Mouse (Mus musculus) neural tube, embryonic 13.5 days (tissue): ENCODE data around the gene Plxnd1. TPM values are rescaled to one million over a fixed set of nuclear protein-coding genes. Genes with fewer than 3 reads are reported as not detected.
A peak's percentile ranks its signal among the peaks of the same experiment; 100 is the strongest.

Source experiments
- ATAC-seq: fragments of 200-750 bp; cut with Nextera tagmentation; 2 replicates; pipeline ENCODE4 v1.8.0; 2017; ENCODE audit warnings: low read depth, mild to moderate bottlenecking, moderate TSS enrichment, moderate library complexity
- H3K27ac ChIP-seq: fragments of 300-500 bp; sonication (generic); replicated peaks from 2 replicates; pipeline ENCODE4 v1.5.1; 2015; ENCODE audit warnings: moderate library complexity, mild to moderate bottlenecking, inconsistent platforms
- H3K27me3 ChIP-seq: fragments of 300-500 bp; sonication (generic); 2 replicates; pipeline ENCODE4 v1.6.1; 2015; ENCODE audit warnings: mild to moderate bottlenecking, inconsistent platforms
- H3K36me3 ChIP-seq: fragments of 300-500 bp; sonication (generic); 2 replicates; pipeline ENCODE4 v1.6.1; 2015; ENCODE audit warnings: mild to moderate bottlenecking, inconsistent platforms
- H3K4me1 ChIP-seq: fragments of 300-500 bp; sonication (generic); replicated peaks from 2 replicates; pipeline ENCODE4 v1.6.1; 2015; ENCODE audit warnings: inconsistent platforms
- H3K4me2 ChIP-seq: fragments of 300-500 bp; sonication (generic); 2 replicates; pipeline ENCODE4 v1.6.1; 2015; ENCODE audit warnings: inconsistent platforms, mild to moderate bottlenecking, moderate library complexity
- H3K4me3 ChIP-seq: fragments of 300-500 bp; sonication (generic); 2 replicates; pipeline ENCODE4 v1.5.1; 2015; ENCODE audit warnings: mild to moderate bottlenecking, inconsistent platforms
- H3K9ac ChIP-seq: fragments of 300-500 bp; sonication (generic); 2 replicates; pipeline ENCODE4 v1.6.1; 2015; ENCODE audit warnings: moderate library complexity, mild to moderate bottlenecking, inconsistent platforms
- H3K9me3 ChIP-seq: fragments of 300-500 bp; sonication (generic); 2 replicates; pipeline ENCODE4 v1.6.1; 2016; ENCODE audit warnings: inconsistent platforms
- WGBS: fragments of 180-500 bp; shearing (Covaris S2); methylation state at CpG from one replicate; pipeline ENCODE4 v1.1.7; 2015; 5-methylcytosine and 5-hydroxymethylcytosine counted together
- polyA plus RNA-seq: library from polyadenylated mRNA; unstranded; fragments of >200 nt; fragmentation: Nextera tagmentation; extraction: Ambion mirVana; gene quantifications from 2 replicates; pipeline ENCODE4 v1.2.1, GENCODE M21; 2015

Plxnd1 gene
- polyA plus RNA-seq, 1 experiment from 2014 or later = 17.8 TPM

DNA sequence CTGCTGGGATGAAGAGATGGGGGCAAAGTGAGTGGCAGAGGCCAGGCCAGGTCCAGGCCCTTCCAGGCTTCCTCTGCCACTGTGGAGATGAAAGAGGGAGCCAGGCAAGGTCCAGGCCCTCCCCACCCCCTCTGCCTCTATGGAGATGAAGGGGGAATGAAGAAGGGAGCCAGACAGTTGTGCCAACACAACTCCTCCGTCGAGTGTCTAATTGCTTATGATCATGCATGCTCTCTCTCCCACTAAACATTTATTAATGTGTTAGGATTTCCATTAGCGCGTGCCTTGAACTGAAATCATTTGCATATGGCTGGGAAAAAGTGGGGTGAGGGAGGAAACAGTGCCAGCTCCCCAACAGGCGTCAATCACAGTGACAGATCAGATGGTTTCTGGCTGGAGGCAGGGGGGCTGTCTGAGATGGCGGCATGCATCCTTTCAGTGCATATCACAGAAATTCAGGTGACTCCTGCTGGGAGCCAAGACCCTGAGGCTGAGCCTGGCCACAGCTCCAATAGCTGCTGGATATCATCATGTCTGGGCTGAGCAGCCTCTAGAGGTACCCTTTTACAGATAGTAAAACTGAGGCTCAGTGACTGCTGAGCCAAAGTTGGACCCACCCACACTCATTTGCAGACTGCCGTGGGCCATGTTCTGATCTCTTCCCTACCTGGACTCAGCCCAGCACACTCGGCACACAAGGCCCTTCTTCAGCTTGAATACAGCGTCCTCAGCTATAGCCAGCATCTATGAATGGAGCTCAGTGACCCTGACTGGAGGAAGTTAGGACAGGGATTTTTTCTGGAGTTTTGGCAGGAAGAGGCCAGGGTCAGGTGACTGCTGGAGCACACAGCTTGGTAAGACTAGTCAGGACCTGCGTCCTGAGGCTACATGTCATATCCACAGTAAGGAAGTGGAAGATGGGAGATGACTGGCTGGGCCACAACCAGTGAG lies 67.2 kb downstream of the Plxnd1 start:
- H3K36me3 ChIP-seq = 0 out of 2 replicates have a peak, but pooled peaks cover 4% of the 10 kb centered on the region
- H3K27me3 ChIP-seq = no peaks in the 10 kb centered on the region
- 64% methylated on average over 10 of the region's 10 CpGs for WGBS
- H3K4me1 ChIP-seq = peaks cover 28% of the 10 kb centered on the region
- H3K9me3 ChIP-seq = no peaks in the 10 kb centered on the region
- no peak overlapping the region for H3K9ac ChIP-seq
- no peak overlapping the region for H3K4me2 ChIP-seq
- ATAC-seq = peak; percentile 17; the same call in 1 of the 2 replicates
- H3K27ac ChIP-seq = 0 out of 2 replicates have a peak overlapping the region, but pooled peaks have one; percentile 54
- no peak overlapping the region for H3K4me3 ChIP-seq

DNA sequence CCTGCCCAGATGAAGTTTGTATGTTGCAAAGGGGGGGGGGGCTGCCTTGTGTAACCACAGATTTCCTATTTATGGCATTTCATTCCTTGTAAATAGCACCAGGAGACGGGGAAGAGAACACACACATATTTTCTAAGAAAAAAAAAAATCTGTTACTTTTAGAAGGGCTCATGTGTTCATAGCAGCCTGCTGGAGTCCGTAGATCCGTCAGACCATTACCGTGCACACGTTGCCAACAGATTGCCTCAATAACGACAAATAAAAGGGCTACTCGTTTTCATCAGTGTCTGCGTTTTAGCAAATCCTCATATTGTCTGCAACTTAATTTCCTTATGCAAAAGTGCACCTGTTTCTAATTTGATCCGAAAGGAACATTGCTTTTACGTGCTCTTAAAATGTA lies 68.4 kb downstream of the Plxnd1 start:
- Histone ChIP-seq H3K4me2 (no peak overlapping the region), H3K27ac (peak overlapping the region; percentile 54; the same call in 1 of the 2 replicates), H3K4me1 (peaks cover 23% of the 10 kb centered on the region), H3K9ac (no peak overlapping the region), H3K27me3 (no peaks in the 10 kb centered on the region), H3K9me3 (no peaks in the 10 kb centered on the region), H3K36me3 (0 out of 2 replicates have a peak, but pooled peaks cover 4% of the 10 kb centered on the region), H3K4me3 (no peak overlapping the region)
- no peak for ATAC-seq
- WGBS = 57% methylated on average over 10 of the region's 10 CpGs

DNA sequence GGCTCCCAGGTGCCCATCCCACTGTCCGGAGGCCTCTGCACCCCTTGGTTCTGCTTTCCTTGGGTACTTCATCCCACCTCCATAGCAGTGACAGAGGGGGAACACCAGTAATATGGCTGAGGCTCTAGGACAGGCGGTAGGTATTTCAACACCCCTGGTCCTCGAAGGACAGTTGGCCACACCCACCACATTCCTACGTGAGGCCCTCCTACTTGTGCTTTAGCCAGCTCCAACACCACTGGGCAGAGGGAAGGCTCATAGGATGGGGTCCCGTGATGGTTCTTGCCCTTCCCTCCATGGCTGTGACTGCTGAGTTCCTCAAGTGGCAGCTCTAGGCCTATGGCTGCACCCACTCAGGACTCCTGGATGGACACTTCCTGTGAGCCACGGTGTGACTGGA lies 70.0 kb downstream of the Plxnd1 start:
- ATAC-seq = no peak
- 48% methylated on average over 6 of the region's 6 CpGs for WGBS

DNA sequence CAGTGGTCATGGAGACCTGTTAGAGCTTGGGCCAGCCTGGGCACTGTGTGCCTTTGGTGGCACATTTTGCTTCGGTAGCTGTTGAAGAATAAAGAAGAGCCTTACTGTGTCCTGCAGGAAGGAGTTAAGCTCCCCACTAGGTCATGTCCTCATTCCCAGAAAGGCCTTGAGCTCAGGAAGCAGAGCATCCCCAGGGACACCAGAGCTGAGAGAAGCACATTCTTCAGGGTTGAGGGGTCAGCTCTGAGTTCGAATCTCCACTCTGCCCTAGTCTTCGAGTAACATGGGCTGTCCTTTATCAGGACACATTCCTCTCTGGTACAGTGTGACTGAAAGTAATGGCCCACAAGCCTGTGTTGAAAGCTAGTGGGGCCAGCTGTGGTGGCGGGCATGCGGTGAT lies 74.9 kb downstream of the Plxnd1 start:
- Histone ChIP-seq H3K4me3 (no peak overlapping the region), H3K9me3 (no peaks in the 10 kb centered on the region), H3K27ac (no peak overlapping the region), H3K36me3 (0 out of 2 replicates have a peak, but pooled peaks cover 30% of the 10 kb centered on the region), H3K27me3 (no peaks in the 10 kb centered on the region), H3K9ac (no peak overlapping the region), H3K4me1 (peaks cover 3% of the 10 kb centered on the region; the same call in 1 of the 2 replicates), H3K4me2 (no peak overlapping the region)
- 94% methylated on average over 5 of the region's 5 CpGs for WGBS
- ATAC-seq = no peak

More for the DNA sequence above, 70.0 kb downstream of the Plxnd1 start:
- peaks cover 21% of the 10 kb centered on the region for H3K4me1 ChIP-seq
- no peaks in the 10 kb centered on the region for H3K27me3 ChIP-seq
- H3K4me3 ChIP-seq = no peak overlapping the region
- no peak overlapping the region for H3K4me2 ChIP-seq
- no peak overlapping the region for H3K9ac ChIP-seq
- H3K36me3 ChIP-seq = 0 out of 2 replicates have a peak, but pooled peaks cover 8% of the 10 kb centered on the region
- H3K9me3 ChIP-seq = no peaks in the 10 kb centered on the region
- H3K27ac ChIP-seq = no peak overlapping the region

DNA sequence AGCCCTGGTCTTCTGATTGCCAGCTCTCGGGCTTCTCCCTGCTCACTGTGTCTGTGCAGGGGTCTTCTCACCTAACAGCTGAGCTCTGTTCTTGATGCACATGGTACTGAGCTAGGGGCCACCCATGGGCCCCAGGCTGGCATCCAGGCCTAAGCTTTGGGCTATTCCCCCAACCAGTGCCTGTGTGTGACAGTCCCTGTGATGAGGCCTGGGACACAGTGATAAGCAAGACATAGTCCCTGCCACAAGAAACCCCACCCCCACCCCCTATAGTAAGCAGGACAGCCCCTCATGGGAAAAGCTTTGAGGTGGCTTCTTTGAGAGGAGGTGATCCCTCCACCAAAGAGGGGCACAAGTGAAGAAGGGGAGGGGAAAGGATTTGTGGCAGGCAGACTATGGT lies 76.2 kb downstream of the Plxnd1 start:
- H3K27ac ChIP-seq = no peak overlapping the region
- H3K36me3 ChIP-seq = 0 out of 2 replicates have a peak, but pooled peaks cover 26% of the 10 kb centered on the region
- no peak overlapping the region for H3K4me2 ChIP-seq
- WGBS = 90% methylated on average over 1 of the region's 1 CpGs
- ATAC-seq = no peak
- peaks cover 13% of the 10 kb centered on the region for H3K4me1 ChIP-seq
- no peak overlapping the region for H3K9ac ChIP-seq
- no peaks in the 10 kb centered on the region for H3K9me3 ChIP-seq
- H3K27me3 ChIP-seq = no peaks in the 10 kb centered on the region
- no peak overlapping the region for H3K4me3 ChIP-seq

DNA sequence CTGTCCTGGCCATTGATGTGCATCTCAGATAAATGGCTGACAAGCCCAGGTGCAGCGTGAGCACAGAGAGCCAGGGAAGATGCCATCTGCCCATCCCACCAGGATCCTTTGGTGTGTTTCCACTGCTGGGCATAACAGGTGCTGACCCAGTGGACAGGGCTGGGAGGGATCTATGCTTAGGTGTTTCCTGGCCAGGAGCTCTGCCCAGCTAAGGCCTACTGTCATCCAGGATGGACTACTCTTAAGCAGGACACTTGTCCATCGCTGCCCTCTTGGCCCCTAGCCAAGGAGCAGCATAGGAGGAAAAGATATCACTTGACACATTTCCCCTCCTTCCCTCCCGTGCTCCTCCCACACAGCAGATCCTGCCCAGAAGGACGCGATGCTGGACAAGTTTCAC lies 78.2 kb downstream of the Plxnd1 start:
- H3K4me1 ChIP-seq = peaks cover 13% of the 10 kb centered on the region
- H3K9me3 ChIP-seq = no peaks in the 10 kb centered on the region
- no peak overlapping the region for H3K4me3 ChIP-seq
- no peaks in the 10 kb centered on the region for H3K27me3 ChIP-seq
- H3K36me3 ChIP-seq = 0 out of 2 replicates have a peak, but pooled peaks cover 26% of the 10 kb centered on the region
- no peak for ATAC-seq
- H3K9ac ChIP-seq = no peak overlapping the region
- no peak overlapping the region for H3K27ac ChIP-seq
- no peak overlapping the region for H3K4me2 ChIP-seq
- 86% methylated on average over 5 of the region's 5 CpGs for WGBS

DNA sequence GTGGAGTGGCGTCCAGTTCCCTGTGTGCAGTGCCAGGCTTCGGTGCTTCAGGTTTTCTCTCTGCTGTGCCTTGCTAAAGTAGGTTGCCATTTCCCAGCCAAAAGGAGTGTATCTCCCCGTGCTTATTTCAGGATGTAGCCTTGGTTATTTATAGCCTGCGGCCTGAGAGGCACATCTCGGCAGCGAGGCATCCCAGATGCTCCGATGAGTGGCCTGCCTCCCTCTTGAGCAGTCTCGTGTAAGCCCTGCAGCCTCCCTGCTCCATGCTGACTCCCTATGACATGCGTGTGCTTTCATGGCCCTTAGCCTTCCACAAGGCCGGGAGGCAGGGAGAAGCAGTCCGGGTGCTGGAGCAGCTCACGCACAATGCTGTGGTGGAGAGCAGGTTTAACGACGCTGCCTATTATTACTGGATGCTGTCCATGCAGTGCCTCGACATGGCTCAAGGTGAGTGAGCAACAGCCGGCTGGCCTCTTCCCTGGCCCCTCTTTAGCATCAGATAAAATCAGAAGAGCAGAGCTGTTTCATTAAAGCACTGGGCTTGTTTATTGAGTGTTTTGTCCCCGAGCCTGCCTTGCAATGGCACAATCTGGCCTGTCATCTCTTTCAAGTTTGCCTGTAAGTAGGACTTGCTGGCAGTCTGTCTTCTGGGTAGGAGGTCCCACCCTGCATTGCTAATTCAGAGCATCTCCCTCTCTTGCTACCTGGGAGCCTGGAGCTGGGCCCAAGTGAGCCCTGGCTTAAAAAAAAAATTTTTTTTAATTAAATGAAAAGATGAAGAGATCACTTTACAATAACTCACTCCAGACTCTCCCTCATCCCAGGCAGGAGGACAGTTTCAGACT lies 79.0 kb downstream of the Plxnd1 start:
- 0 out of 2 replicates have a peak, but pooled peaks cover 26% of the 10 kb centered on the region for H3K36me3 ChIP-seq
- H3K4me3 ChIP-seq = no peak overlapping the region
- no peaks in the 10 kb centered on the region for H3K9me3 ChIP-seq
- H3K4me2 ChIP-seq = no peak overlapping the region
- H3K4me1 ChIP-seq = peaks cover 13% of the 10 kb centered on the region
- no peaks in the 10 kb centered on the region for H3K27me3 ChIP-seq
- WGBS = 72% methylated on average over 17 of the region's 17 CpGs
- ATAC-seq = no peak
- peak overlapping the region; percentile 8; the same call in 1 of the 2 replicates for H3K9ac ChIP-seq
- H3K27ac ChIP-seq = peak overlapping the region; percentile 18; the same call in 1 of the 2 replicates

DNA sequence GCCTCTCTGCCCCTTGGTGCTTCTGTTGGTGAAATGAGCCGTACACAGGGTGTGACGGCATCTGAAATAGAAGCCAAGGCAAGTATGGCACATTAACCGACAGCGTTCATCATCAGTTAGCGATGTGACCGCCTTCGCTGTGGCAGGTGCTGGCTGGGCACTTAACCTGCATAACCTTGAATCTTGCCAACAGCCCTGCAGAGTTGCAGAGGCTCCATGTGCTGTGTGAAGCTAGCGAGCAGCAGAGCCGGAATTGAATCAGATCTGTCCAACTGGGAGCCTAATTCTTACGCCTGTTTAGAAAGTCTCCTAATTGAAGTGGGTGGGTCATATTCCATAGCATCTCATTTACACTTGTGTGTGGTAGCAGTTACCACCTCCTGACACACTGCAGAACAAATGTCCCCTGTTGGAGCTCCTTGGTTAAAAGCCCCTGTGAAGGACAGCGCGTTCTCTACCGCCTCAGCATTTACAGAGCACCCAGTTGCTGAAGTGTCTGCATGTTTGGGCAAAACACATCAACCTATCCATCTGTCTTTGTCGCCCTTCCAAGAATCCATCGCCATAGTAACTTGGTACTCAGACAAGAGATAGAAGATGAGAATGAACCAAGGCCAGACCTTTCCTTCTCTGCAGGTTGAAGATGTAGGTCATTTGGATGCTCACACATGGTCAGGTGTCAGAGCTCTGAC lies 80.1 kb downstream of the Plxnd1 start:
- peak; percentile 24; the same call in 1 of the 2 replicates for ATAC-seq
- H3K9me3 ChIP-seq = no peaks in the 10 kb centered on the region
- peak overlapping the region; percentile 15; the same call in 1 of the 2 replicates for H3K27ac ChIP-seq
- WGBS = 77% methylated on average over 15 of the region's 15 CpGs
- no peak overlapping the region for H3K4me3 ChIP-seq
- H3K4me2 ChIP-seq = no peak overlapping the region
- H3K9ac ChIP-seq = no peak overlapping the region
- 0 out of 2 replicates have a peak, but pooled peaks cover 22% of the 10 kb centered on the region for H3K36me3 ChIP-seq
- peaks cover 9% of the 10 kb centered on the region for H3K4me1 ChIP-seq
- H3K27me3 ChIP-seq = no peaks in the 10 kb centered on the region

DNA sequence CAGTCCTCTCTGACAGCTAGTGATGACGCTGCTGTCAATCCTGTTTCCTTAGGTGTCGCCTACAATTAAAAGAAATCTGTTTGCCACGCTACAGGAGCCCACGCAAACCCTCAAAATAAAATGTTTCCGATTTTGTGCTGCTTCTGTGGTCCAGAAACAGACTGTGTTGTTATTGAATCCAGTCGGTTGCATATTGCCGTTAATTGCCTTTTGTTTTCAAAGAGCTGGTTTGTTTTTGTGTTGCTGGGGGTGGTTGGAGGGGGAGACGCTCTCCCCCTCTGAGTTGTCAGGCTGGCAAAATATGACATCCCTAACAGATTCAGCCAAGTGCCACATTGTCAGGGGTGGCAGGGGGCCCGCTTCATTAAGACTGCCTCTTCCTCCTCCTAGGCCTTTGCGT lies 81.3 kb downstream of the Plxnd1 start:
- Histone ChIP-seq H3K9ac (no peak overlapping the region), H3K4me1 (peaks cover 9% of the 10 kb centered on the region), H3K4me3 (no peak overlapping the region), H3K4me2 (no peak overlapping the region), H3K9me3 (no peaks in the 10 kb centered on the region), H3K27me3 (no peaks in the 10 kb centered on the region), H3K27ac (no peak overlapping the region), H3K36me3 (0 out of 2 replicates have a peak, but pooled peaks cover 18% of the 10 kb centered on the region)
- ATAC-seq = no peak
- 88% methylated on average over 10 of the region's 10 CpGs for WGBS

DNA sequence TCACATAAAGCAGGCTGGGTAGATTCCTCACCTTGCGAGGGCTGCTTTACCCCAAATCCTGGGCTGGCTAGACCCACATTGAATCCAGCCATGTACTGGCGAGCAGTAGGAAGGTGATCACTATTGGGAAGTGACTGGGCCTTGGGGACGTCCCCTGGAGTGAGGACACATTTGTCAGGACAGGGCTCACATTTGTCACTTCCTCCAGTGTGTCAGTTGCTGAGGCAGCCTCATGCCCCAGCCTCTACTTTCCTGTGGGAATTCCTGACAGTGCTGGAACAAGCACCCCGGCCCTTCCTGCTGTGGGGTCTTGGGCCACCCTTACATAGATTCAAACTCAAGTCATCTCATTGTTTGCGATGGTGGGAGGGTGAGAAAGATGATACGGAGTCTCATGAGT lies 83.0 kb downstream of the Plxnd1 start:
- ATAC-seq = no peak
- Histone ChIP-seq H3K4me2 (no peak overlapping the region), H3K4me1 (peaks cover 9% of the 10 kb centered on the region), H3K4me3 (no peak overlapping the region), H3K9ac (no peak overlapping the region), H3K36me3 (peaks cover 16% of the 10 kb centered on the region), H3K27me3 (no peaks in the 10 kb centered on the region), H3K27ac (no peak overlapping the region), H3K9me3 (no peaks in the 10 kb centered on the region)
- WGBS = 83% methylated on average over 6 of the region's 6 CpGs

DNA sequence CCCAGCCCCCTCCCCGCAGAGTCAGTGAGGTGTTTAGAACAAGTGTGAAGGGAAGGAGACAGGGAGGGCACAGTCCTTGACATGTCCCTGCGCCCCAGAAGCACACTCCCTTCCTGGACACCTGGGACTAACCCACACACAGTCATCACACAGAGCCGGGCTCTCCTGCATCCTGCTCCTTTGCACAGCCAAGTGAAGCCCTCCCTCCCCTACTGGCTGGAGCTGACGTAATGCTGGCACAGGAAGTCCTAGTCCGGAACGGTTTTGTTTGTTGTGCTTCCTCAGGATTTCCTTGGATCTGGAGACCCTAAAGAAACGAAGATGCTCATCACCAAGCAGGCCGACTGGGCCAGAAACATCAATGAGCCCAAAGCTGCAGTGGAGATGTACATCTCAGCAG lies 84.9 kb downstream of the Plxnd1 start:
- no peaks in the 10 kb centered on the region for H3K9me3 ChIP-seq
- H3K4me2 ChIP-seq = no peak overlapping the region
- no peak for ATAC-seq
- no peak overlapping the region for H3K4me3 ChIP-seq
- WGBS = 79% methylated on average over 8 of the region's 8 CpGs
- H3K27me3 ChIP-seq = no peaks in the 10 kb centered on the region
- peaks cover 28% of the 10 kb centered on the region for H3K36me3 ChIP-seq
- H3K27ac ChIP-seq = no peak overlapping the region
- no peak overlapping the region for H3K9ac ChIP-seq
- H3K4me1 ChIP-seq = peaks cover 9% of the 10 kb centered on the region
